Mouse (Mus musculus) heart, postnatal 0 days (tissue): Measurements from ENCODE around the gene Slc13a5. TPM values are rescaled to one million over a fixed set of nuclear protein-coding genes. Genes with fewer than 3 reads are reported as not detected.

ENCODE experiments used
- ATAC-seq: fragments of 200-750 bp; cut with Nextera tagmentation; 2 replicates; pipeline ENCODE4 v1.8.0; 2017; ENCODE audit warnings: low read depth, moderate number of reproducible peaks, moderate library complexity; ENCODE audit not compliant: insufficient read depth
- DNase-seq: peaks from one replicate; pipeline ENCODE4 v3.0.0-alpha.2; 2016; ENCODE audit warnings: low spot score
- H3K27ac ChIP-seq: fragments of 300-500 bp; sonication (generic); 2 replicates; pipeline ENCODE4 v1.5.1; 2014; ENCODE audit warnings: low read depth, mild to moderate bottlenecking
- H3K27me3 ChIP-seq: fragments of 300-500 bp; sonication (generic); 2 replicates; pipeline ENCODE4 v1.6.1; 2014; ENCODE audit warnings: low read length, mixed read lengths; ENCODE audit not compliant: control insufficient read depth, insufficient read depth
- H3K36me3 ChIP-seq: fragments of 300-500 bp; sonication (generic); replicated peaks from 2 replicates; pipeline ENCODE4 v1.6.1; 2014; ENCODE audit warnings: low read length, mixed read lengths; ENCODE audit not compliant: control insufficient read depth, insufficient read depth
- H3K4me1 ChIP-seq: fragments of 300-500 bp; sonication (generic); 2 replicates; pipeline ENCODE4 v1.6.1; 2014; ENCODE audit warnings: antibody characterized with exemption; ENCODE audit not compliant: control insufficient read depth, insufficient read depth
- H3K4me2 ChIP-seq: fragments of 300-500 bp; sonication (generic); 2 replicates; pipeline ENCODE4 v1.6.1; 2014; ENCODE audit warnings: low read depth, mild to moderate bottlenecking, low read length, moderate library complexity
- H3K4me3 ChIP-seq: fragments of 300-500 bp; sonication (generic); 2 replicates; pipeline ENCODE4 v1.5.1; 2014; ENCODE audit warnings: low read depth, low read length
- H3K9ac ChIP-seq: fragments of 300-500 bp; sonication (generic); replicated peaks from 2 replicates; pipeline ENCODE4 v1.6.1; 2014; ENCODE audit warnings: low read depth, low read length, mixed read lengths
- H3K9me3 ChIP-seq: fragments of 300-500 bp; sonication (generic); replicated peaks from 2 replicates; pipeline ENCODE4 v1.6.1; 2016; ENCODE audit warnings: low read length; ENCODE audit not compliant: control insufficient read depth
- CTCF ChIP-seq: IDR thresholded peaks from 2 replicates; pipeline ENCODE4 v1.5.1; 2016; ENCODE audit warnings: antibody characterized with exemption, control low read depth, low read depth
- EP300 ChIP-seq: IDR thresholded peaks from 2 replicates; pipeline ENCODE4 v1.6.1; 2016; ENCODE audit warnings: antibody characterized with exemption, low read depth
- WGBS: fragments of 180-500 bp; shearing (Covaris S2); extraction: QIAGEN DNeasy Blood & Tissue Kit; methylation state at CpG from one replicate; pipeline ENCODE4 v1.1.7; 2014; 5-methylcytosine and 5-hydroxymethylcytosine counted together
- polyA plus RNA-seq: library from polyadenylated mRNA; unstranded; fragments of >200 nt; fragmentation: Nextera tagmentation; extraction: Ambion mirVana; gene quantifications from 2 replicates; pipeline ENCODE4 v1.2.1, GENCODE M21; 2015
- total RNA-seq: library from RNA; depleted of rRNA; stranded (reverse); fragments of >200 nt; gene quantifications from 2 replicates; pipeline ENCODE4 v1.2.3, GENCODE M21; 2014; ENCODE audit warnings: low replicate concordance; rRNA removed

The Slc13a5 gene
- total and polyA plus RNA-seq, 2 experiments from 2014 or later, result not detected

GRCm38 (mm10) chr11:72194259-72194658 is 72.8 kb downstream of the Slc13a5 start:
- Histone ChIP-seq H3K27ac (no peak overlapping the region), H3K9ac (no peak overlapping the region), H3K9me3 (no peaks in the 10 kb centered on the region), H3K4me2 (no peak overlapping the region), H3K4me1 (no peaks in the 10 kb centered on the region), H3K4me3 (no peak overlapping the region), H3K36me3 (peaks cover 28% of the 10 kb centered on the region), H3K27me3 (no peaks in the 10 kb centered on the region)
- ATAC-seq, result no peak
- DNase-seq, result no peak
- TF ChIP-seq CTCF, result no peak
- TF ChIP-seq EP300, result no peak
- 78% methylated on average over 2 of the region's 2 CpGs for WGBS

Other genes starting within 250 kb of the Slc13a5 start
- gene Aipl1, start 229.7 kb downstream of the Slc13a5 start, total RNA-seq, result not detected in 2 replicates
- 0.11 and 0.31 TPM in 2 replicates for gene Aipl1, start 229.7 kb downstream of the Slc13a5 start, polyA plus RNA-seq
- 30.2 and 40.7 TPM in 2 replicates for gene Pimreg, start 225.2 kb downstream of the Slc13a5 start, total RNA-seq
- gene Pimreg, start 225.2 kb downstream of the Slc13a5 start, polyA plus RNA-seq, result 24.6 and 25.8 TPM in 2 replicates
- 0.27 and 1.0 TPM in 2 replicates for gene Pitpnm3, start 131.4 kb downstream of the Slc13a5 start, total RNA-seq
- 0.29 and 0.38 TPM in 2 replicates for gene Pitpnm3, start 131.4 kb downstream of the Slc13a5 start, polyA plus RNA-seq
- gene Gm43951, start 60.4 kb downstream of the Slc13a5 start, total RNA-seq, result not detected in 2 replicates
- gene Gm43951, start 60.4 kb downstream of the Slc13a5 start, polyA plus RNA-seq, result 0.07 TPM in 1 of 2 replicates, not detected in the other
- 5.5 TPM in 2 replicates for gene 4933427D14Rik, start 59.8 kb downstream of the Slc13a5 start, total RNA-seq
- 4.4 and 4.5 TPM in 2 replicates for gene 4933427D14Rik, start 59.8 kb downstream of the Slc13a5 start, polyA plus RNA-seq
- 62.9 and 75.4 TPM in 2 replicates for gene Txndc17, start 59.7 kb downstream of the Slc13a5 start, total RNA-seq
- 151 and 155 TPM in 2 replicates for gene Txndc17, start 59.7 kb downstream of the Slc13a5 start, polyA plus RNA-seq
- 13.2 and 15.2 TPM in 2 replicates for gene Med31, start 51.6 kb downstream of the Slc13a5 start, total RNA-seq
- 30.8 and 33.0 TPM in 2 replicates for gene Med31, start 51.6 kb downstream of the Slc13a5 start, polyA plus RNA-seq
- gene Xaf1, start 34.4 kb upstream of the Slc13a5 start, total RNA-seq, result 2.6 and 3.4 TPM in 2 replicates
- gene Xaf1, start 34.4 kb upstream of the Slc13a5 start, polyA plus RNA-seq, result 12.7 and 19.2 TPM in 2 replicates
- gene Fbxo39, start 47.2 kb upstream of the Slc13a5 start, total RNA-seq, result not detected in 2 replicates
- gene Fbxo39, start 47.2 kb upstream of the Slc13a5 start, polyA plus RNA-seq, result not detected in 2 replicates
- not detected in 2 replicates for gene Tekt1, start 95.2 kb upstream of the Slc13a5 start, total RNA-seq
- 0.19 and 0.62 TPM in 2 replicates for gene Tekt1, start 95.2 kb upstream of the Slc13a5 start, polyA plus RNA-seq
- 88.5 and 93.0 TPM in 2 replicates for gene Smtnl2, start 144.5 kb upstream of the Slc13a5 start, total RNA-seq
- 72.9 and 79.2 TPM in 2 replicates for gene Smtnl2, start 144.5 kb upstream of the Slc13a5 start, polyA plus RNA-seq
- 5.3 TPM in 1 of 2 replicates, not detected in the other for gene Ggt6, start 168.3 kb upstream of the Slc13a5 start, total RNA-seq
- 0.05 TPM in 1 of 2 replicates, not detected in the other for gene Ggt6, start 168.3 kb upstream of the Slc13a5 start, polyA plus RNA-seq
- gene Mybbp1a, start 174.1 kb upstream of the Slc13a5 start, total RNA-seq, result 20.5 and 20.9 TPM in 2 replicates
- 41.3 and 42.1 TPM in 2 replicates for gene Mybbp1a, start 174.1 kb upstream of the Slc13a5 start, polyA plus RNA-seq
- gene Spns2, start 222.7 kb upstream of the Slc13a5 start, total RNA-seq, result 31.8 and 44.2 TPM in 2 replicates
- gene Spns2, start 222.7 kb upstream of the Slc13a5 start, polyA plus RNA-seq, result 2.4 and 2.9 TPM in 2 replicates